Mouse (Mus musculus) C2C12 (cell line): ENCODE measurements around the gene Lnx1. TPM values are rescaled to one million over a fixed set of nuclear protein-coding genes. Genes with fewer than 3 reads are reported as not detected.

ENCODE experiments used
- H3K27me3 ChIP-seq: one replicate; pipeline ENCODE4 v1.6.1; 2011; ENCODE audit not compliant: control insufficient read depth, insufficient read depth, insufficient read length
- H3K36me3 ChIP-seq: one replicate; pipeline ENCODE4 v1.6.1; 2011; ENCODE audit not compliant: control insufficient read depth, insufficient read depth
- H3K4me3 ChIP-seq: one replicate; pipeline ENCODE4 v1.5.1; 2011; ENCODE audit warnings: mild to moderate bottlenecking, control low read depth; ENCODE audit not compliant: poor library complexity, insufficient read depth, severe bottlenecking
- H3K79me2 ChIP-seq: one replicate; pipeline ENCODE4 v1.6.1; 2011; ENCODE audit not compliant: control insufficient read depth, insufficient read depth
- H3K79me3 ChIP-seq: one replicate; pipeline ENCODE4 v1.6.1; 2011; ENCODE audit warnings: low read depth, control low read depth
- H3ac ChIP-seq: one replicate; pipeline ENCODE3; 2011; ENCODE audit warnings: low read depth; ENCODE audit not compliant: control insufficient read depth, insufficient read length
- CEBPB ChIP-seq: IDR thresholded peaks from one replicate; pipeline ENCODE4 v1.6.1; 2011; ENCODE audit warnings: low read depth, mild to moderate bottlenecking, control low read depth, moderate library complexity
- CTCF ChIP-seq: IDR thresholded peaks from one replicate; pipeline ENCODE4 v1.5.1; 2011; ENCODE audit not compliant: control insufficient read depth, insufficient read depth, insufficient read length
- FOSL1 ChIP-seq: IDR thresholded peaks from one replicate; pipeline ENCODE4 v1.8.0; 2011; ENCODE audit warnings: mild to moderate bottlenecking, low read length; ENCODE audit not compliant: poor library complexity, insufficient read depth, severe bottlenecking
- MAX ChIP-seq: IDR thresholded peaks from one replicate; pipeline ENCODE4 v1.6.1; 2011; ENCODE audit warnings: mild to moderate bottlenecking, control low read depth
- MYOD1 ChIP-seq: IDR thresholded peaks from one replicate; pipeline ENCODE4 v1.6.1; 2011; ENCODE audit warnings: low read depth; ENCODE audit not compliant: control insufficient read depth, insufficient read length
- MYOG ChIP-seq: IDR thresholded peaks from one replicate; pipeline ENCODE4 v1.6.1; 2011; ENCODE audit not compliant: control insufficient read depth, insufficient read length; ENCODE audit errors: extremely low read depth
- USF1 ChIP-seq: IDR thresholded peaks from one replicate; pipeline ENCODE4 v1.6.1; 2011; ENCODE audit warnings: low read depth, mild to moderate bottlenecking, control low read depth, moderate library complexity
- polyA plus RNA-seq: library from polyadenylated mRNA; unstranded; fragments of >200 nt; fragmentation: generic; extraction: Trizol; gene quantifications from one replicate; pipeline ENCODE4 v1.2.1, GENCODE M21; 2012; ENCODE audit warnings: missing spikeins

Lnx1 gene
- polyA plus RNA-seq, 1 experiment = 0.02 TPM

DNA sequence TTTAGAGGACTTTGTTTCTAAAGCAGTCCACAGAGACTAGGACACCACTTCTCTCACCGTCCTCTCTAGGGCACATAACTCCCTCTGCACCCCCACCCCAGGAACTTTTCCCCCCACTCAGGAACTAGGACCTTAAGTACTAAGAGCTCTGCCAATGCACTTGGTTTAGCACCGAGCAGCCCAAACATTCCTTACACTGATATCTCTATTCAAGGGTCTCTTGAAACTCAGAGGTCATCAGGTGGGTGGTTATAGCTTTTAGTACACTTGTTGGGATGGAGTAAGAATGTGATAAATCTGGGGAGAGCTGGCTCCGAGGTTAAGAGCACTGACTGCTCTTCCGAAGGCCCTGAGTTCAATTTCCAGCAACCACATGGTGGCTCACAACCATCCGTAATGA is 90.0 kb downstream of the Lnx1 start:
- no peak for TF ChIP-seq CEBPB
- TF ChIP-seq USF1 = no peak
- TF ChIP-seq MYOG = no peak
- no peak for TF ChIP-seq MAX
- no peak for TF ChIP-seq MYOD1
- no peaks in the 10 kb centered on the region for H3K36me3 ChIP-seq
- no peak overlapping the region for H3ac ChIP-seq
- no peaks in the 10 kb centered on the region for H3K27me3 ChIP-seq
- H3K79me2 ChIP-seq = no peaks in the 10 kb centered on the region
- no peak overlapping the region for H3K4me3 ChIP-seq
- H3K79me3 ChIP-seq = no peaks in the 10 kb centered on the region

DNA sequence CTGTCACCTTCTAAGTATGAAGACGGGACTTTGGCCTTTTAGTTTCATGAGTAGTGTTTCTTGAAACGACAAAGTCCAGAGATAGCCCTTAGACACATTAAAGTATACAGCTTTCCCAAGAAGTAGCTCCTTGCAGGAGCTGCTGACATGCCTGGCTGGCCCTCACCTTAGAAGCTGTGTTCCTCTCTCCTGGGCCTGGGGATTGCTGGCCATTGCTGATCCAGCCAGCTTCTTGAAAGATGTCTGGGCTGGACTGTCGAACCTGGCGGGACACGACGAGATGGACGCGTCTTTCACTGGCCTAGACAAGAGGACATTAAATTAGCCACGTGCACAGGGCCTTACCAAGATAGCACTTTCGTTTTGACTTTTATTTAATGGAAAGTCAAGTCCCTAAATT is 92.2 kb downstream of the Lnx1 start:
- Histone ChIP-seq H3ac (no peak overlapping the region), H3K79me2 (no peaks in the 10 kb centered on the region), H3K4me3 (no peak overlapping the region)

DNA sequence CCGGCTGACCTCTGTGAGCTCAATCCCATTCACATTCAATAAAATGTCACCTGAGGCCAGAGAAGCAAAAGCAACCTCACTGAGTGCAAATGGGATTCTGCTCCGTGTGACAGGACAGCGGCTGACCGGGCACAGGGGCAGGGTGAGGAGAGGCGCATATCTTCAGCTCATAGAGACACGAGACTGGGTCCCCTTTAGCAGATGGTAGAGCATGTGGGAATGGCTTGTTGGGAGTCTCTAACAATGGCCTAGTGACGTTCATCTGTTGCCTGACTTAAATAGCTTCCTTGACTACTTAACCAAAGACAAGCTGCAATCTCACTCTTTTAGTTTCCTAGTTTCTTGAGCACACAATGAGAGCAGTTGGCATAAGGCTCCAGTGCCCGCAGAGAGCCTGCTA is 96.5 kb downstream of the Lnx1 start:
- no peaks in the 10 kb centered on the region for H3K36me3 ChIP-seq
- no peak overlapping the region for H3ac ChIP-seq
- TF ChIP-seq MAX = no peak
- TF ChIP-seq MYOD1 = no peak
- no peak for TF ChIP-seq CTCF
- no peak for TF ChIP-seq MYOG
- no peak for TF ChIP-seq CEBPB
- TF ChIP-seq FOSL1 = no peak
- TF ChIP-seq USF1 = no peak
- H3K79me3 ChIP-seq = no peaks in the 10 kb centered on the region
- H3K27me3 ChIP-seq = no peaks in the 10 kb centered on the region
- H3K79me2 ChIP-seq = no peaks in the 10 kb centered on the region
- H3K4me3 ChIP-seq = no peak overlapping the region

More for the DNA sequence above, 92.2 kb downstream of the Lnx1 start:
- TF ChIP-seq MYOD1 (no peak), MYOG (no peak), CEBPB (no peak), USF1 (no peak), FOSL1 (no peak), CTCF (no peak), MAX (no peak)
- Histone ChIP-seq H3K79me3 (no peaks in the 10 kb centered on the region), H3K36me3 (no peaks in the 10 kb centered on the region), H3K27me3 (no peaks in the 10 kb centered on the region)

DNA sequence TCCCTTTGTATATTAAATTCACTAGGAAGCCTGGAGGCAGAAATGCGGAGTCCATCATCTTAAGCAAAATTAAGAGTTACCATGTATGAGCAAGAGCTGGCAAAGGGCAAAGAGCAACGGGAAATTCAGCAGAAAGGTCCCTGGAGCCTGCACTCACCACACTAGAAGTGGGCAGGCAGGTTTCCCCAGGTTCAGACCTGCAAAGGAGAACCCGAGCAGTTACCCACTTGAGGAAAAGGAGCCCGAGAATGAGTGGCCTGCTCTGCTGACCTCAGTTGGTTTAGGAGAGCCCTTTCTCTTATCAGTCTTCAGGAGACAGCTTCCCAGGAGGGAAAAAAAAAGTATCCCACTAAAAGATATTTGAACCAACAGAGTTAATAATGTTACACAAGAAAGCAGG is 99.4 kb downstream of the Lnx1 start:
- Histone ChIP-seq H3K27me3 (no peaks in the 10 kb centered on the region), H3ac (no peak overlapping the region), H3K4me3 (no peak overlapping the region), H3K79me2 (no peaks in the 10 kb centered on the region), H3K36me3 (peaks cover 11% of the 10 kb centered on the region), H3K79me3 (no peaks in the 10 kb centered on the region)
- TF ChIP-seq CTCF (no peak), MYOD1 (no peak), MYOG (no peak), USF1 (no peak), CEBPB (no peak), FOSL1 (no peak), MAX (no peak)

DNA sequence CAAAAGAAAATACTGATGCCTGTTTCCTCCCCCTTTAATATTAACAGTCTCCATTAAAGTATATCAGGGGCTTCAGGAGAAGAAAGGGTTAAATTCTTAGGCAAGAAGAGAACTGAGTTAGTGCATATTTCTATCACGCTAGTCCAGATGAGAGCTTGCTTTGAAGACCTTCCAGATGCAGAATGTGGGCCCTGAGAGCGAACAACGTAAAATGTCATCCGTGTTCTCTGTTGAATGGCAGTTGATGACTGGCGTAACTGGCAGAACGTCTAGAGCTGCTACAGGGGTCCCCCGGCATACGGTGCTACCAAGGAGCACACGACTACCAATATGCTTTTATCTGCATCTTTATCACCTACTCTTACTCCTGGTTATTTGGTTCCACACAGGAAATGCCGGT is 100.3 kb downstream of the Lnx1 start:
- no peak overlapping the region for H3K4me3 ChIP-seq
- no peaks in the 10 kb centered on the region for H3K27me3 ChIP-seq
- no peak overlapping the region for H3ac ChIP-seq
- H3K36me3 ChIP-seq = peaks cover 20% of the 10 kb centered on the region
- H3K79me2 ChIP-seq = no peaks in the 10 kb centered on the region
- no peak for TF ChIP-seq CEBPB
- no peak for TF ChIP-seq CTCF
- no peak for TF ChIP-seq MYOD1
- no peak for TF ChIP-seq MAX
- TF ChIP-seq FOSL1 = no peak
- TF ChIP-seq MYOG = no peak
- no peak for TF ChIP-seq USF1
- H3K79me3 ChIP-seq = no peaks in the 10 kb centered on the region

DNA sequence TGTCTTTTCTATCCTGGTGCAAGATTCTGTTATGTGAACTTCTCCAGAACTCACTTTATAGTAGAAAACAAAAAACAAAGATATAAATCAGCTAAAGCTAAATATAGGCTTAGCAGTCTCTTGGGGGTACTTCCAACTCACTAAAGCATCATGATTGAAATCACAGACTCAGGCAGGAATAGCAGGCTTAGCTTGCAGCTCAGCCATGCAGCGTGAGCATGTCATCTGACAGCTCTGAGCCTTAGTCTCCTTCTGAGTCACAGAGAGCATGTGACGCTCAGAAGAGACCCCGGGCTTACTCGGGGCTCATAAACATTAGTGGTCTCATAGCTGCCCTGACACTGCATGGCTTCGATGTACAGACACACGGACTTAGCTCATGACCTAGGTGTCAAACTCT is 100.7 kb downstream of the Lnx1 start:
- Histone ChIP-seq H3K36me3 (peaks cover 24% of the 10 kb centered on the region), H3K27me3 (no peaks in the 10 kb centered on the region), H3K4me3 (no peak overlapping the region), H3K79me3 (no peaks in the 10 kb centered on the region), H3ac (no peak overlapping the region), H3K79me2 (no peaks in the 10 kb centered on the region)
- TF ChIP-seq MYOG (no peak), FOSL1 (no peak), MAX (no peak), MYOD1 (no peak), CTCF (no peak), USF1 (no peak), CEBPB (no peak)
